Mouse (Mus musculus) heart, embryonic 12.5 days (tissue): ENCODE results near the gene Cox5a. TPM values are rescaled to one million over a fixed set of nuclear protein-coding genes. Genes with fewer than 3 reads are reported as not detected.

Experiments used
- ATAC-seq: fragments of 200-750 bp; cut with Nextera tagmentation; 2 replicates; pipeline ENCODE4 v1.8.0; 2017; ENCODE audit warnings: moderate TSS enrichment, moderate library complexity; ENCODE audit not compliant: insufficient number of reproducible peaks, low FRiP score
- H3K27ac ChIP-seq: fragments of 300-500 bp; sonication (generic); 2 replicates; pipeline ENCODE4 v1.5.1; 2016; ENCODE audit warnings: mild to moderate bottlenecking, moderate library complexity; ENCODE audit not compliant: poor library complexity, severe bottlenecking
- H3K27me3 ChIP-seq: fragments of 300-500 bp; sonication (generic); replicated peaks from 2 replicates; pipeline ENCODE4 v1.6.1; 2016; ENCODE audit warnings: mild to moderate bottlenecking, moderate library complexity
- H3K36me3 ChIP-seq: fragments of 300-500 bp; sonication (generic); 2 replicates; pipeline ENCODE4 v1.6.1; 2016; ENCODE audit warnings: mild to moderate bottlenecking, moderate library complexity
- H3K4me1 ChIP-seq: fragments of 300-500 bp; sonication (generic); replicated peaks from 2 replicates; pipeline ENCODE4 v1.6.1; 2016; ENCODE audit warnings: mild to moderate bottlenecking
- H3K4me2 ChIP-seq: fragments of 300-500 bp; sonication (generic); 2 replicates; pipeline ENCODE4 v1.6.1; 2016; ENCODE audit warnings: mild to moderate bottlenecking, moderate library complexity
- H3K4me3 ChIP-seq: fragments of 300-500 bp; sonication (generic); 2 replicates; pipeline ENCODE4 v1.5.1; 2016; ENCODE audit warnings: mild to moderate bottlenecking
- H3K9ac ChIP-seq: fragments of 300-500 bp; sonication (generic); 2 replicates; pipeline ENCODE4 v1.6.1; 2016; ENCODE audit warnings: mild to moderate bottlenecking, moderate library complexity
- H3K9me3 ChIP-seq: fragments of 300-500 bp; sonication (generic); replicated peaks from 2 replicates; pipeline ENCODE4 v1.6.1; 2016; ENCODE audit warnings: mild to moderate bottlenecking, moderate library complexity
- WGBS: fragments of 180-500 bp; shearing (Covaris S2); methylation state at CpG from one replicate; pipeline ENCODE4 v1.1.7; 2016; 5-methylcytosine and 5-hydroxymethylcytosine counted together
- polyA plus RNA-seq: library from polyadenylated mRNA; unstranded; fragments of >200 nt; fragmentation: Nextera tagmentation; extraction: Ambion mirVana; gene quantifications from 2 replicates; pipeline ENCODE4 v1.2.1, GENCODE M21; 2016

Cox5a gene
- polyA plus RNA-seq, 1 experiment from 2014 or later: 1,377 TPM

DNA sequence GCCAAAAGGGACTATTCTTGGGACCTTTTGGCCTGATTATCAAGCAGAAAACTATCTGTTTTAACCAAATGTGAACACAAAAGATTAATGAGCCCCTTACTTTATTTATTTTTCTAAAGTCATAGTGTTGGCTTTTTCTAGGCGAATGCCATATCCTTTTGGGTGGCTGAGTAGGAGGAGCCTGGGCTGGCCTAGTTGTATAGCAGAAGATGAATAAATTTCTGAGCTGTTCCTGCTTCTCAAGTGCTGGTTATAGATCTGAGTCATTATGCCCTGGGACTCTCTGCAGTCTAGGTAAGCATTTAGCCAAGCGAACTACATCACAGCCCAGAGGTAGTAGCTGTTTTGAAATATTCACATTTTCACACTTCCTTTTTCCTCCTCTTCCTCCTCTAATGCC lies 4.4 kb downstream of the Cox5a start:
- H3K9ac ChIP-seq: no peak overlapping the region
- no peaks in the 10 kb centered on the region for H3K27me3 ChIP-seq
- no peak overlapping the region; the same call in 1 of the 2 replicates for H3K27ac ChIP-seq
- H3K36me3 ChIP-seq: peaks cover 16% of the 10 kb centered on the region
- ATAC-seq: no peak
- 73% methylated on average over 2 of the region's 2 CpGs for WGBS
- H3K4me1 ChIP-seq: peaks cover 33% of the 10 kb centered on the region
- H3K4me3 ChIP-seq: no peak overlapping the region
- H3K4me2 ChIP-seq: no peak overlapping the region
- H3K9me3 ChIP-seq: no peaks in the 10 kb centered on the region

DNA sequence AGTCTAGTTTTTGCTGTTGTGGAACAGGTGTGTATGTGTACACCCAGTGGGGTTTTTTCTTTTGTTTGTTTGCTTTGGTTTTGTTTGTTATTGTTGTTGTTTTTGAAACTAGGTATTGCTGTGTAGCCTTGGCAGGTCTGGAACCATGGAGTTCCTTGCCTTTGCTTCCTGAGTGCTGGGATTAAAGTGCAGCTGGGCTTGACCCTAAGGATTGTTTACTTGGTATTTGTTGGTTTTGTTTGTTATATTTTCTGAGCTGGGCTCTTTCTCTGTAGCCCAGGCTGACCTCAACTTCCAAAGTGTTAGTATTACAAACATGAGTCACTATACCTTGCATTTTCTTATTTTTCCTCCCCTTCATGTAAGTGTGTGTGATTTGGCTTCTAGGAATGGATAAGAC lies 5.4 kb downstream of the Cox5a start:
- Histone ChIP-seq H3K9ac (no peak overlapping the region), H3K36me3 (peaks cover 22% of the 10 kb centered on the region), H3K9me3 (no peaks in the 10 kb centered on the region), H3K4me3 (no peak overlapping the region), H3K27me3 (no peaks in the 10 kb centered on the region), H3K4me2 (no peak overlapping the region), H3K27ac (no peak overlapping the region), H3K4me1 (peaks cover 33% of the 10 kb centered on the region)
- no peak for ATAC-seq

DNA sequence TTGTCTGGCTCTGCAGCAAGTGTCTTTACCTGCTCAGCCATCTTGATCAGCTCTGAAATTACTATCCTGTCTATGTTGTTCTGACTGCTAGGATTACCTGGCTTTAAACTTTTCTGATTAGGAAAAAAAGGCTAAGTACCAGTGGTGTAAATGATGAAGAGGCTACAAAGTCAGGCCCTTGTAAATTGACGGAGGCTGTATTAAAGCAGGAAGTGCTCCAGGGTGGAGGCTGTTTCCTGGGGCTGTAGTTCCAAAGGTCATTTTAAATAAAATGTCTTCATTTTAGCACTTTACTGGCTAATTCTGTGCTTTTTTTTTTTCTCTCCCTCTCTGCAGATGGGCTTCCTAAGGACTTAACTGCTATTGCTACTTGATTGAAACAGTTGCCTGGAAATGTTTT lies 10.9 kb downstream of the Cox5a start:
- Histone ChIP-seq H3K9me3 (no peaks in the 10 kb centered on the region), H3K4me1 (peaks cover 4% of the 10 kb centered on the region), H3K27me3 (no peaks in the 10 kb centered on the region), H3K4me3 (no peak overlapping the region), H3K4me2 (no peak overlapping the region), H3K9ac (no peak overlapping the region), H3K36me3 (peaks cover 53% of the 10 kb centered on the region), H3K27ac (no peak overlapping the region)
- ATAC-seq: no peak
- 77% methylated on average over 1 of the region's 1 CpGs for WGBS

DNA sequence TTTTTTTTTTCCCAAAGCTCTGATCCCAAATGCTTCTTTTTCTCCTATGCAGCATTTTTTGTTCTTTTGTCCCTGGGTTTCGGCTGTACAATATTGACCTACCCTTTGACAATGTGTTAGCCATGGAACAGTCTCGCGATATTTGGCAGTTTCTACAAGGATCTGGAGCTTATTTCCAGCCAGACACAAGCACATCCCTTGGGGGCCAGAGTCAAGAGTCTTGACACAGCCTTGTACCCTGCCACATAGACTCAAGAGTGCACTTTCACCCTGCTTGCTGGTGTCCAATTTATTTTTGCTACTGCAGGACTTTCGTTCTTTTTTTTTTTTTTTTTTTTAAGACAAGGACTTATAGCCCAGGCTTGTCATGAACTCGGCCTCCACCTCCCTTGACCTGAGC lies 15.3 kb downstream of the Cox5a start:
- H3K27ac ChIP-seq: no peak overlapping the region
- H3K4me2 ChIP-seq: peak overlapping the region; percentile 71; the same call in 1 of the 2 replicates
- H3K9me3 ChIP-seq: no peaks in the 10 kb centered on the region
- ATAC-seq: no peak
- 87% methylated on average over 5 of the region's 5 CpGs for WGBS
- H3K4me1 ChIP-seq: peaks cover 14% of the 10 kb centered on the region
- no peak overlapping the region; the same call in 1 of the 2 replicates for H3K9ac ChIP-seq
- H3K27me3 ChIP-seq: no peaks in the 10 kb centered on the region
- H3K36me3 ChIP-seq: peaks cover 58% of the 10 kb centered on the region
- H3K4me3 ChIP-seq: peak overlapping the region; percentile 81

DNA sequence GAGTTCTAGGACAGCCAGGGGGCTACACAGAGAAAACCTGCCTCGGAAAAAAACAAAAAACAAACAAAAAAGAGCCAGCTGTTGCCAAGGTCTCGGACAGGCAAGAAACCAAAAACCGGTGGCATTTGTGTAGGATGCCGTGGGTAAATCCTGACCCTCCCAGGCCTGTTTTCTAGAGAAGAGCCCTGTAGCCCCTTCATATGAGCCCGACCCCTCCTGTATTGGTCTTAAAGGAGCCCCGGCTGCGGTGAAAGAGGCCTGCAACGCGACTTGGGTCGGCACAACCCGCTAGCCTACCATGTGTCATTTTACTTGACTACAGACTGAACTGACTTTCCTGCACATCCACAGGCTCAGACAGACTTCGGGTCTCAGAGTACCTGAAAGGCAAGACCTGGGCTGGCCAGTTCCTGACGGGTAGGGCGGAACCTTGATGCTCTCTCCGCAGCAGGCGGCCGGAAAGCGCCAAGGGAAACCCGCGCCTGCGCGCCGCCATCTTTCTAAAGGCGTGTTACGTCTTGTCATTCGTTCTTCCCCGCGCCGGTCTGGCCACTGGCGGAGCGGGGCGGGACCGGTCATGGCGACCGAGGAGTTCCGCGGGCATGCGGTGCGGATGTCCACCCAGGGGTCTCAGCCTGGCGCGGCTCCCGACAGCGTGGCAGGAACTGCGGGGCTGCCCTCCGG lies 16.1 kb downstream of the Cox5a start, which contains the start of gene Fam219b:
Gene Fam219b (plus strand): TSS at position 485 of the 684 bp plus-strand sequence.
- Histone ChIP-seq H3K27me3 (no peaks in the 10 kb centered on the region), H3K27ac (peak within 1 kb of the TSS; percentile 83), H3K36me3 (peaks cover 52% of the 10 kb centered on the region), H3K9me3 (no peaks in the 10 kb centered on the region), H3K4me3 (peak within 1 kb of the TSS; percentile 81), H3K9ac (peak within 1 kb of the TSS; percentile 85), H3K4me1 (peaks cover 14% of the 10 kb centered on the region), H3K4me2 (peak within 1 kb of the TSS; percentile 71)
- WGBS: 3% methylated on average over 45 of the region's 45 CpGs
- peak; percentile 85 for ATAC-seq

DNA sequence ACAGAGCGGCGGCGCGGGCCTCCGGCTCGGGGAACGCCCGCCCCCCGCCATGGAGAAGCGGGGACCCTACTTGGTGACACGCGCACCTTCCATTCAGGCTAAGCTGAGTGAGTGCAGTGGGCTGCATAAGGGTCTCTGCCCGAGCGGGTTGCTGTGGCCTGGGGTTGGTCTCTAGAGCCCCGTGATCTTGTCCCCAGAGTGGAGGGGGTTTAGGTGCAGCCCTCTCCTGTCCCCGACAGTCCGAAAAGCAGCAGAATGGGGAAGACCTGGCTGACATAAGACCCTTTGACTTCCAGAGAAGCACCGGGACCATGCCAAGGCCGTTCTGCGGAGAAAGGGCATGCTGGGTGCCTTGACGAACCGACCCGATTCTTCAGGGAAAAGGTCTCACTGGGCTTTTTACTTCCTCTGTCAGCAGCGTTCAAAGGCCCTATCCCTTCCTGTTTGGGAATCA lies 16.7 kb downstream of the Cox5a start:
- peak overlapping the region; percentile 81 for H3K4me3 ChIP-seq
- peaks cover 14% of the 10 kb centered on the region for H3K4me1 ChIP-seq
- no peaks in the 10 kb centered on the region for H3K27me3 ChIP-seq
- peak overlapping the region; percentile 71 for H3K4me2 ChIP-seq
- peak overlapping the region; percentile 83 for H3K27ac ChIP-seq
- peak overlapping the region; percentile 85 for H3K9ac ChIP-seq
- peaks cover 52% of the 10 kb centered on the region for H3K36me3 ChIP-seq
- ATAC-seq: peak; percentile 54
- under 1% methylated on average over 24 of the region's 24 CpGs for WGBS
- no peaks in the 10 kb centered on the region for H3K9me3 ChIP-seq

DNA sequence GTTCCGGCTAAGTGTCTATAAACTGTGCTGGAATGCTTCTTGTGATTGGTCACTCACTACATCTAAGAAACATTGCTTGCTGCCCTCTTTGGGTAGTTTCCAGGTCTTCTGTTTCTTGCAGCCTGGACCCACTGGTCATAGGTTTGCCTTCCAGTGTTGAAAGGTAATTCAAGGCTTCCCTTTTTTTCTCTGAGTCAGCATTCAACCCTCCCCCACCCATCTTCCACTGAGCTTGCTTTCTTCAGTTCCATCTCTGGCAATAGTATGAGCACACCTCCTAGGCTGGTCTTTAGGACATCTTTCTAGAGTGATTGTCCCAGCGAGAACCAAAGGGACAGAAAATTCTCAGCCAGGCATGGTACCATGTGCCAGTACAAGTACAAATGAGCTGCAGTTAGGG lies 18.5 kb downstream of the Cox5a start:
- Histone ChIP-seq H3K4me2 (no peak overlapping the region), H3K27ac (no peak overlapping the region), H3K36me3 (peaks cover 56% of the 10 kb centered on the region), H3K27me3 (no peaks in the 10 kb centered on the region), H3K4me3 (no peak overlapping the region), H3K9ac (no peak overlapping the region), H3K9me3 (no peaks in the 10 kb centered on the region), H3K4me1 (peaks cover 14% of the 10 kb centered on the region)
- WGBS: 87% methylated on average over 2 of the region's 2 CpGs
- ATAC-seq: no peak

DNA sequence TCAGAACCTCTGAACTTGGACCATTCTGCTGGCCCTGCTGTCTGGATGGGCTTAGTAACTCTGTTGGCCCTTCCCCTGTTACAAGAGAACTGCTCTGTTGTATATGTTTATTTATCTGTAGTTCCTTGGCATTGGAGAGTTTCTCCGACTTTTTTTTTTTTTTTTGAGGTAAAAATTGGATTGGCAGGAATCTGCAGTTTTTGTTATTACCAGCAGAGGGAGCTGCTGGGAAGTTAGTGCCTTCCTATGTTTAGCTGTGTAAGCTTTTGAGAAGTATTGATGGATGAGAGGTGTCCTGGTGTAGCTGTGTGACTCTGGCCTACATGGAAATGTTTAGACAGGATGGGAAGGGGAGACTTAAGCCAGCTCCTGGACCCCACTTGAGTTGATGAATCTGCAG lies 20.2 kb downstream of the Cox5a start:
- peaks cover 14% of the 10 kb centered on the region for H3K4me1 ChIP-seq
- 13% methylated on average over 1 of the region's 1 CpGs for WGBS
- no peaks in the 10 kb centered on the region for H3K9me3 ChIP-seq
- H3K4me2 ChIP-seq: no peak overlapping the region
- ATAC-seq: no peak
- no peak overlapping the region for H3K27ac ChIP-seq
- peaks cover 70% of the 10 kb centered on the region for H3K36me3 ChIP-seq
- no peaks in the 10 kb centered on the region for H3K27me3 ChIP-seq
- no peak overlapping the region for H3K4me3 ChIP-seq
- no peak overlapping the region for H3K9ac ChIP-seq

DNA sequence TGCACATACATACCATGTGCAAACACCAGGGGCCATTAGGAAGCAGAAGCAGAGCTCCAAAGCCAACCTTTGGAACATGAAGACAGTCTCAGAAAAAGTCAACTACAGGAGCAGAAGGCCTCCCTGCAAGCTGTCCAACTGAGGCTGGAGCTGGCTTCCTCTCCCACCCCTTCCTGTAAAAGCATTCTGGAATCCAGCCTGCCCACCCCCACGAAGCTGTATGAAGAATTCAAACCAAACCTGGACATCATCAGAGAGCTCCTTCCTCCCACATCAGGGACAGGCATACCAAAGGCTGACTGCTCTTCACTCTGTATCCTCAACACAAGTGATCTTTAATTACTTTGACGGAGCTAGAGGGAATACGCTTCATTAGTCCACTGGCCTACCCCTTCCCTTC lies 22.9 kb downstream of the Cox5a start:
- no peaks in the 10 kb centered on the region for H3K9me3 ChIP-seq
- peaks cover 89% of the 10 kb centered on the region for H3K36me3 ChIP-seq
- peaks cover 18% of the 10 kb centered on the region for H3K4me1 ChIP-seq
- H3K4me3 ChIP-seq: no peak overlapping the region
- H3K27me3 ChIP-seq: no peaks in the 10 kb centered on the region
- no peak overlapping the region for H3K9ac ChIP-seq
- ATAC-seq: no peak
- no peak overlapping the region for H3K4me2 ChIP-seq
- 79% methylated on average over 3 of the region's 3 CpGs for WGBS
- H3K27ac ChIP-seq: no peak overlapping the region

DNA sequence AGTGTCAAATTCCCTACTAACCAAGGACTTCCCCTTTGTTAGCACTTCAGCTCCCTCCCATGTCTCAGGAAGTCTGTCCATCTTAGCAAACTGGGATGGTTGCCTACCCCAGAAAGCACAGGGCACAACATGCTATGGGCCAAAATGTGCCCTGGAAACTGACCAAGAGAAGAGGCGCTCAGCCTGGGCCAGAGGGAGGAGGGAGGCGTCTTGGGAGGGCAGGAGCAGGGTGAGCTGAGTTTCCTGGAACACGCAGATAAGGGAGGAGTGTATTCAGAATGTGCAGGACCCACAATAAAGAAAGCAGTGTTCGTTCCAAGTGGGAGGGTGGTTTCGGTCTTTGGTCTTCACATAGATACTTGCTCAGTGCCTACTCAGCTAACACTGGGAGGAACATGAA lies 26.2 kb downstream of the Cox5a start:
- no peaks in the 10 kb centered on the region for H3K9me3 ChIP-seq
- no peak overlapping the region for H3K27ac ChIP-seq
- WGBS: 51% methylated on average over 5 of the region's 5 CpGs

DNA sequence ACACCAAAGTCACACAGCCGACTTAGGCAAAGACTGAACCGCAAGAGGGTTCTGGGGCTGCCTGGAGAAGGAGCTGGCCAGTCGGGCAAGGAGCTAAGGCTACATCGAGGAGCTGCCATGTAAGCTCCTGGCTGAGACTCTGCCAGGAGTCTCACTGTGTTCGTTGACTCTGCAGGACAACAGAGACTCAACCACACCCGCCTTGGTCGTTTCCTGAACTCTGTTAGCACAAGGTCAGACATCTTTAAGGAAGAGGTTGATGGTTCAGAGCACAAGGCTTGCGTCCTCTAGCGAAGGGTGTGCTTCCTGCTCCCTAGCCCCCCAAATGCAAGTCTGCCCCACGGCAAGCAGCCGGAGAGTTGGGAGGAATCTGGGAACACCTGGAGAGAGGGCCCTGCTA lies 26.8 kb downstream of the Cox5a start:
- WGBS: 84% methylated on average over 11 of the region's 11 CpGs
- Histone ChIP-seq H3K4me3 (no peak overlapping the region), H3K27ac (no peak overlapping the region), H3K9me3 (no peaks in the 10 kb centered on the region), H3K36me3 (peaks cover 63% of the 10 kb centered on the region), H3K9ac (no peak overlapping the region), H3K4me1 (peaks cover 42% of the 10 kb centered on the region), H3K27me3 (no peaks in the 10 kb centered on the region), H3K4me2 (no peak overlapping the region)
- no peak for ATAC-seq

More for the DNA sequence above, 26.2 kb downstream of the Cox5a start:
- Histone ChIP-seq H3K9ac (no peak overlapping the region), H3K4me2 (no peak overlapping the region), H3K27me3 (no peaks in the 10 kb centered on the region), H3K4me3 (no peak overlapping the region), H3K4me1 (peaks cover 42% of the 10 kb centered on the region), H3K36me3 (peaks cover 69% of the 10 kb centered on the region)
- ATAC-seq: no peak

DNA sequence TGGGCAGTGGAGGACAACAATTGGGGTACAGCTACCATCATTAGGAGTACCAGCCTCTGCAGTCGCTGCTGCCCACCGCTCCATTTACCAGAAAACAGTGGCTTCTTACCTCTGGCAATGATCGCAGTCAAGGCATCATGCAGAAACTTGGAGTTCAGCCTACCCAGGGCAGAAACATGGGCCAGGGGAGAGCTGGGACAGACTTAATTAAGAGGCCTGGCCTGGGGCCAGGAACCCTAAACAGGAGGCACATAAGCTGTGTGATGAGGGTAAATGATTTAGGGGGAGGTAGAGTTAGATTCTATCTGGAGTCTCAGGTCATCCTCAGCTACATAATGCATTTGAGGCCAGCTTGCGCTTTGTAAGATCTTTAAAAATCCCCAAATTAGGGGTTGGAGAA lies 28.1 kb downstream of the Cox5a start:
- peak overlapping the region; percentile 93; the same call in 1 of the 2 replicates for H3K27ac ChIP-seq
- H3K36me3 ChIP-seq: peaks cover 50% of the 10 kb centered on the region
- ATAC-seq: no peak
- 92% methylated on average over 4 of the region's 4 CpGs for WGBS
- no peaks in the 10 kb centered on the region for H3K9me3 ChIP-seq
- H3K4me3 ChIP-seq: no peak overlapping the region
- peaks cover 42% of the 10 kb centered on the region for H3K4me1 ChIP-seq
- no peak overlapping the region for H3K9ac ChIP-seq
- H3K4me2 ChIP-seq: no peak overlapping the region
- H3K27me3 ChIP-seq: no peaks in the 10 kb centered on the region
